Mouse (Mus musculus): ENCODE data around the gene Sox6. TPM values are rescaled to one million over a fixed set of nuclear protein-coding genes. Genes with fewer than 3 reads are reported as not detected.

Gene Sox6
- polyA plus RNA-seq, 1 experiment: not detected

- TF ChIP-seq CTCF (IDR thresholded peaks at IDR 0.05; ENCODE audit: low read depth, low read length) (no peak), POLR2A (IDR thresholded peaks at IDR 0.05; ENCODE audit: borderline replicate concordance, low read depth, low read length) (no peak)
- H3K4me3 ChIP-seq (ENCODE audit: insufficient read depth, low read length): no peak overlapping the region
Measured at GRCm38 (mm10) chr7:115988109-115988779, 50.4 kb downstream of the Sox6 start.

DNA sequence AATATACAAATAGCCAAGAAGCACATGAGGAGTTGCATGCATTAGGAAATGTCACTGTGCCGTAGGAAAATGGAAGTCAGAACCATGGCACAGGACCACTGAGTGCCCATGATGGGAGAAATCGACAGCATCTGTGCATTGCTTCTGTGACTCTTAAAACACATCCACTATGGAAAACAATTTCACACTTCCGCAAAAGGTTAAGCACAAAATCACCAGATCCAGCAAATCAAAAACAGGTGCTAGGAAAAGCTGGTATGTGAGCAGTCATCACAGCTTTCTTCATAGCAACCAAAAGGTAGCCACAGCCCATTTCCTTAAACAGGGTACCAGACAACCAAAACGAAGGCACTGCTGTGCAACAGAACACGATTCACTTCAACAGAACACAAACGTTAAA, 52.9 kb downstream of the Sox6 start:
- TF ChIP-seq CTCF (IDR thresholded peaks at IDR 0.05; ENCODE audit: low read depth, low read length) (no peak), POLR2A (IDR thresholded peaks at IDR 0.05; ENCODE audit: borderline replicate concordance, low read depth, low read length) (no peak)
- no peaks in the 10 kb centered on the region for H3K4me1 ChIP-seq (ENCODE audit: control insufficient read depth, insufficient read depth, low read length)
- no peak overlapping the region for H3K27ac ChIP-seq (ENCODE audit: insufficient read depth, low read depth, low read length)
- no peak overlapping the region for H3K4me3 ChIP-seq (ENCODE audit: insufficient read depth, low read length)

More at GRCm38 (mm10) chr7:115988109-115988779, 50.4 kb downstream of the Sox6 start:
- no peak overlapping the region for H3K27ac ChIP-seq (ENCODE audit: insufficient read depth, low read depth, low read length)
- H3K4me1 ChIP-seq (ENCODE audit: control insufficient read depth, insufficient read depth, low read length): no peaks in the 10 kb centered on the region

DNA sequence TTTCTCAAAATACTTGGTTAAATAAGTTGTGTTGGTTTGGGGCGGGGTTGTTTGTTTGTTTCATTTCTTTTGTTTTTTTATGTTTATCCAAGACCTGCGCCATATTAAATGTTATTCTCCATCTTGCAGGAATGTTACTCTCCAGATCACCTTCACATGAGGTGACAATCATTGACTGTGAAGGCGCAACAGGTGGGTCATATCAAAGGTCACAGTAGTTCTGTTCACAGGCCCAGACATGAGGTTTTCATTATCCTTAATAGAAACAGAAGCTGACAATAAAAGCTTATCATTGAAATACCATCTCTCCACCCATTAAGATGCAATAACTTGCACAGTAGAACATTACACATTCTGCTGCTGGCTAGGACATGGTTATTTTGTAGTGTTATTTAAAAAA, 54.5 kb downstream of the Sox6 start:
- H3K4me1 ChIP-seq (ENCODE audit: control insufficient read depth, insufficient read depth, low read length): no peaks in the 10 kb centered on the region
- TF ChIP-seq CTCF (IDR thresholded peaks at IDR 0.05; ENCODE audit: low read depth, low read length): no peak
- no peak for TF ChIP-seq POLR2A (IDR thresholded peaks at IDR 0.05; ENCODE audit: borderline replicate concordance, low read depth, low read length)
- H3K27ac ChIP-seq (ENCODE audit: insufficient read depth, low read depth, low read length): no peak overlapping the region
- no peak overlapping the region for H3K4me3 ChIP-seq (ENCODE audit: insufficient read depth, low read length)

GRCm38 (mm10) chr7:115979813-115980512, 58.6 kb downstream of the Sox6 start:
- TF ChIP-seq CTCF (IDR thresholded peaks at IDR 0.05; ENCODE audit: low read depth, low read length): no peak
- no peak for TF ChIP-seq POLR2A (IDR thresholded peaks at IDR 0.05; ENCODE audit: borderline replicate concordance, low read depth, low read length)
- H3K27ac ChIP-seq (ENCODE audit: insufficient read depth, low read depth, low read length): no peak overlapping the region
- no peaks in the 10 kb centered on the region for H3K4me1 ChIP-seq (ENCODE audit: control insufficient read depth, insufficient read depth, low read length)
- no peak overlapping the region for H3K4me3 ChIP-seq (ENCODE audit: insufficient read depth, low read length)

GRCm38 (mm10) chr7:115974518-115974917, 64.1 kb downstream of the Sox6 start:
- Histone ChIP-seq H3K4me1 (ENCODE audit: control insufficient read depth, insufficient read depth, low read length) (no peaks in the 10 kb centered on the region), H3K27ac (ENCODE audit: insufficient read depth, low read depth, low read length) (no peak overlapping the region)

DNA sequence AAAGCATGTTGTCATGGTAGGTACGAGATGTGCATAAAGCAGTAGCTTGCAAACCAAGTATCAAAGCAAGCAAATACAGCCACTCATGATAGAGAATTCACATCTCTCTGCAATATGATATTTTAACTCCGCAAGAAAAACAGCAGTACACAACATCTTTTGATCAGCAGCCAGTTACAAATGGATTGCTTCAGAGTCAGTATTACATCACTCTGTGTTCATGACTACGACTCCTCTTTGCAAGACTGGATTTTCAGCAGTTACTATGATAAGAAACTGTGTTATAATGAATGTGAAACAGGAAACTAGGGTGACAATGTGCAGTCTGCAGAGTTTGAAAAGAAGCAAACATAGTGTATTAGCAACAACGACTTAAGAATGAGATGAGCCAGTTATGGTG, 71.4 kb downstream of the Sox6 start:
- H3K27ac ChIP-seq (ENCODE audit: insufficient read depth, low read depth, low read length): no peak overlapping the region
- TF ChIP-seq POLR2A (IDR thresholded peaks at IDR 0.05; ENCODE audit: borderline replicate concordance, low read depth, low read length) (no peak), CTCF (IDR thresholded peaks at IDR 0.05; ENCODE audit: low read depth, low read length) (no peak)
- H3K4me3 ChIP-seq (ENCODE audit: insufficient read depth, low read length): no peak overlapping the region
- no peaks in the 10 kb centered on the region for H3K4me1 ChIP-seq (ENCODE audit: control insufficient read depth, insufficient read depth, low read length)

More at GRCm38 (mm10) chr7:115974518-115974917, 64.1 kb downstream of the Sox6 start:
- no peak for TF ChIP-seq CTCF (IDR thresholded peaks at IDR 0.05; ENCODE audit: low read depth, low read length)
- TF ChIP-seq POLR2A (IDR thresholded peaks at IDR 0.05; ENCODE audit: borderline replicate concordance, low read depth, low read length): no peak
- H3K4me3 ChIP-seq (ENCODE audit: insufficient read depth, low read length): no peak overlapping the region

- no peak overlapping the region for H3K27ac ChIP-seq (ENCODE audit: insufficient read depth, low read depth, low read length)
- H3K4me3 ChIP-seq (ENCODE audit: insufficient read depth, low read length): no peak overlapping the region
- TF ChIP-seq POLR2A (IDR thresholded peaks at IDR 0.05; ENCODE audit: borderline replicate concordance, low read depth, low read length): no peak
- H3K4me1 ChIP-seq (ENCODE audit: control insufficient read depth, insufficient read depth, low read length): no peaks in the 10 kb centered on the region
Measured at GRCm38 (mm10) chr7:115966181-115966580, 72.4 kb downstream of the Sox6 start.

DNA sequence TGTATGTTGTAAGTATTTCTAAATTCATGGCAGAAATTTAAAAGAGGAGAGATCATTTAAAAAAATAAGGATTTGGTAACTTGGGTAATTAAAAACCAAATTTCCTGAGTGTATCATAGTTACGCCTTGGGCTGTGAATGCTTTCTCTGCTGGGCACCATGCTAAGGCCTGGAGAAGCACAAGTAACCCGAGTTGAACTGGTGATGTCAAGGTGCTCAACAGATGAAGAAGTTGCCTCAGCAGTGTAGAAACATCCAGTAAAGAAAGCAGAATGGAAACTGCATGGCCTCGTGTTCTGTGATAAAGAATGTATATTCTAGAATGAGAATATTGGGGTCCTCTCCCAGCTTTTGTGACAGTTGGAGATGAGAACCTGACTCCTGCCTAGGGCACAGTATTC, 85.5 kb downstream of the Sox6 start:
- Histone ChIP-seq H3K4me3 (ENCODE audit: insufficient read depth, low read length) (no peak overlapping the region), H3K27ac (ENCODE audit: insufficient read depth, low read depth, low read length) (no peak overlapping the region), H3K4me1 (ENCODE audit: control insufficient read depth, insufficient read depth, low read length) (no peaks in the 10 kb centered on the region)
- TF ChIP-seq CTCF (IDR thresholded peaks at IDR 0.05; ENCODE audit: low read depth, low read length) (no peak), POLR2A (IDR thresholded peaks at IDR 0.05; ENCODE audit: borderline replicate concordance, low read depth, low read length) (no peak)

GRCm38 (mm10) chr7:115952235-115952634, 86.4 kb downstream of the Sox6 start:
- Histone ChIP-seq H3K4me1 (ENCODE audit: control insufficient read depth, insufficient read depth, low read length) (no peaks in the 10 kb centered on the region), H3K4me3 (ENCODE audit: insufficient read depth, low read length) (no peak overlapping the region), H3K27ac (ENCODE audit: insufficient read depth, low read depth, low read length) (no peak overlapping the region)
- TF ChIP-seq CTCF (IDR thresholded peaks at IDR 0.05; ENCODE audit: low read depth, low read length): no peak
- no peak for TF ChIP-seq POLR2A (IDR thresholded peaks at IDR 0.05; ENCODE audit: borderline replicate concordance, low read depth, low read length)

GRCm38 (mm10) chr7:115951689-115952088, 86.9 kb downstream of the Sox6 start:
- H3K27ac ChIP-seq (ENCODE audit: insufficient read depth, low read depth, low read length): no peak overlapping the region
- TF ChIP-seq CTCF (IDR thresholded peaks at IDR 0.05; ENCODE audit: low read depth, low read length) (no peak), POLR2A (IDR thresholded peaks at IDR 0.05; ENCODE audit: borderline replicate concordance, low read depth, low read length) (no peak)
- H3K4me1 ChIP-seq (ENCODE audit: control insufficient read depth, insufficient read depth, low read length): no peaks in the 10 kb centered on the region
- no peak overlapping the region for H3K4me3 ChIP-seq (ENCODE audit: insufficient read depth, low read length)
